Mouse (Mus musculus) heart, adult 2 months (tissue): Measurements from ENCODE around the gene Fmr1. TPM values are rescaled to one million over a fixed set of nuclear protein-coding genes. Genes with fewer than 3 reads are reported as not detected.

ENCODE experiments used
- DNase-seq, 2 experiments: peaks; one replicate each; pipeline ENCODE4 v3.0.0; 2021
- H3K27ac ChIP-seq: fragments of 200-600 bp; 2 replicates; pipeline ENCODE4 v1.8.1; 2022
- H3K27me3 ChIP-seq: fragments of 200-500 bp; 2 replicates; pipeline ENCODE4 v1.6.1; 2012; ENCODE audit warnings: mild to moderate bottlenecking, low read length, inconsistent platforms, mixed read lengths; ENCODE audit not compliant: control insufficient read depth, insufficient read depth
- H3K36me3 ChIP-seq: fragments of 200-500 bp; 2 replicates; pipeline ENCODE4 v1.6.1; 2012; ENCODE audit warnings: low read length, inconsistent platforms; ENCODE audit not compliant: control insufficient read depth, insufficient read depth
- H3K4me1 ChIP-seq: fragments of 200-500 bp; 2 replicates; pipeline ENCODE4 v1.6.1; 2011; ENCODE audit warnings: low read length; ENCODE audit not compliant: control insufficient read depth, insufficient read depth
- H3K4me3 ChIP-seq: fragments of 200-600 bp; 2 replicates; pipeline ENCODE4 v1.8.1; 2022
- H3K79me2 ChIP-seq: fragments of 200-500 bp; replicated peaks from 2 replicates; pipeline ENCODE4 v1.6.1; 2012; ENCODE audit warnings: mild to moderate bottlenecking, inconsistent platforms, low read length, moderate library complexity, mixed read lengths; ENCODE audit not compliant: control insufficient read depth, insufficient read depth
- H3K9ac ChIP-seq: fragments of 200-500 bp; 2 replicates; pipeline ENCODE4 v1.6.1; 2012; ENCODE audit warnings: low read depth, mild to moderate bottlenecking, control low read depth, inconsistent platforms, low read length, mixed read lengths
- CTCF ChIP-seq: fragments of 200-600 bp; IDR thresholded peaks from 2 replicates; pipeline ENCODE4 v1.8.1; 2022; ENCODE audit warnings: antibody characterized with exemption, mild to moderate bottlenecking, moderate library complexity
- EP300 ChIP-seq: fragments of 200-500 bp; IDR thresholded peaks from 2 replicates; pipeline ENCODE4 v1.6.1; 2011; ENCODE audit warnings: low read depth, low read length, control low read depth; ENCODE audit not compliant: insufficient read depth
- POLR2A ChIP-seq: fragments of 200-500 bp; IDR thresholded peaks from 2 replicates; pipeline ENCODE4 v1.6.1; 2011; ENCODE audit warnings: mild to moderate bottlenecking, low read depth, low read length, control low read depth; ENCODE audit not compliant: insufficient read depth
- WGBS: fragments of 180-500 bp; shearing (Covaris S2); methylation state at CpG from one replicate; pipeline ENCODE4 v1.1.7; 2018; 5-methylcytosine and 5-hydroxymethylcytosine counted together
- intact Hi-C: fragments of 180-260 bp; cut with DNase I; formaldehyde crosslinking; loops from one replicate; pipeline ENCODE4 v1.15.1; 2025
- polyA plus RNA-seq: library from polyadenylated mRNA; depleted of rRNA; stranded (reverse); fragments of >200 nt; gene quantifications from 2 replicates; pipeline ENCODE4 v1.2.3, GENCODE M21; 2012; rRNA removed
- total RNA-seq, 2 experiments: library from RNA; stranded (reverse); gene quantifications; 2 replicates each; pipeline ENCODE4 v1.2.3; 2021

Fmr1 gene
- total and polyA plus RNA-seq, 3 experiments, result 4.6 to 9.7 (median 9.0) TPM

DNA sequence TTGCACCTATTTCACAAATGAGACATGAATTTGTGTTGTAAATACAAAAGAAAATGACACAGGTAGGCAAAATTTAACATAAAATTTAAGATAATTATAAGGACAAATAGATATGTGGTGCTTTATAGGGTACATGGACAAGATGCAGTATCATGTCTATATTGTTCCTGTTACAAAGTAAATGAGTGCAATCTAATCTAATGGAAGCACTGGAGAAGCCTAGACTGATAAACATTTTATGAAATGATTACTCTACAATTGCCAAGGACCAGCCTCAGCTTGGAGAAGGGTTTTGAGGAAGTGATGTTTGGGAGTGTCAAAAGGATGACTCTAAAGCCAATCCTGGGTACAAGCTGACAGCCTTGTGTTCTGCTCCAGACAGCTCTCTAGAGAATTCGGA, 58.6 kb downstream of the Fmr1 start:
- no peaks in the 10 kb centered on the region for H3K27me3 ChIP-seq
- WGBS, result 50% methylated on average over 1 of the region's 1 CpGs
- H3K79me2 ChIP-seq, result no peaks in the 10 kb centered on the region
- intact Hi-C loops, result no loop called here
- no peak for TF ChIP-seq EP300
- TF ChIP-seq CTCF, result no peak
- no peak for TF ChIP-seq POLR2A
- no peak overlapping the region for H3K4me3 ChIP-seq
- no peaks in the 10 kb centered on the region for H3K4me1 ChIP-seq
- no peak overlapping the region for H3K9ac ChIP-seq
- H3K36me3 ChIP-seq, result no peaks in the 10 kb centered on the region
- H3K27ac ChIP-seq, result no peak overlapping the region
- DNase-seq, result no peak

DNA sequence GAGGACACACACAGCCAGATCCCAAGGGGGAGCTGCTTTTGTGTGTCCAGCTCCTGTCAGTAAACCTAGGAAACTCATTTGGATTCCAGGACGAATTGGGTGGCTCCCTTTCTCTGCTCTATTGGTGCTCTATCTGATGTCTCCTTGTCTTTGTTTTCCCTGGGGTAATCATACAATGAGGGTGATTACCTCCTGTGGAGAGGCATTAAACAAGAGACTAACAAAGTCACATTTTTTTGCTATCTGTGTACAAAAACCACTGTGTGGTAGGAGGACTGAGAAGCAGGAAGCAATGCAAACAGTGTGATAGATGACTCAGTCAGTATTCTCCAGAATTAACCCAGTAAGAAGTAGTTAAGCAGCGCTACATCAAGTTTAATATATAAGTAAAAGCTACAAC, 61.7 kb downstream of the Fmr1 start:
- WGBS, result 46% methylated on average over 2 of the region's 2 CpGs
- intact Hi-C loops, result no loop called here
- DNase-seq, result no peak
- H3K36me3 ChIP-seq, result no peaks in the 10 kb centered on the region
- H3K4me3 ChIP-seq, result no peak overlapping the region
- TF ChIP-seq EP300 (no peak), POLR2A (no peak), CTCF (no peak)
- H3K9ac ChIP-seq, result no peak overlapping the region
- no peaks in the 10 kb centered on the region for H3K4me1 ChIP-seq
- no peak overlapping the region for H3K27ac ChIP-seq
- H3K79me2 ChIP-seq, result no peaks in the 10 kb centered on the region
- no peaks in the 10 kb centered on the region for H3K27me3 ChIP-seq

- intact Hi-C loops, result no loop called here
- no peaks in the 10 kb centered on the region for H3K27me3 ChIP-seq
- H3K36me3 ChIP-seq, result no peaks in the 10 kb centered on the region
- H3K27ac ChIP-seq, result no peak within 1 kb of the TSS
- no peak for TF ChIP-seq EP300
- no peak for TF ChIP-seq CTCF
- TF ChIP-seq POLR2A, result no peak
- 73% methylated on average over 15 of the region's 15 CpGs for WGBS
- DNase-seq, result no peak
- H3K9ac ChIP-seq, result no peak within 1 kb of the TSS
- H3K4me3 ChIP-seq, result no peak within 1 kb of the TSS
- no peaks in the 10 kb centered on the region for H3K4me1 ChIP-seq
- no peaks in the 10 kb centered on the region for H3K79me2 ChIP-seq
These were observed 83.3 kb downstream of the Fmr1 start, which contains the start of gene Fmr1nb for GRCm38 (mm10) chrX:68761606-68762005. Fmr1nb (plus strand) TSS chrX:68761839.

Other genes starting within 250 kb of the Fmr1 start
- 1 to 10 TPM; 1.1 to 3.5 TPM for gene Fmr1nb, start 83.3 kb downstream of the Fmr1 start, total RNA-seq
- 0.61 and 1.9 TPM in 2 replicates for gene Fmr1nb, start 83.3 kb downstream of the Fmr1 start, polyA plus RNA-seq
- gene Gm14698, start 142.6 kb downstream of the Fmr1 start, total RNA-seq, result 1 to 10 TPM in 1 of 2 experiments, under 1 TPM in 1; 0.50 to 1.2 TPM
- 0.49 and 2.7 TPM in 2 replicates for gene Gm14698, start 142.6 kb downstream of the Fmr1 start, polyA plus RNA-seq
- gene Gm6812, start 214.5 kb downstream of the Fmr1 start, total RNA-seq, result not detected
- not detected in 2 replicates for gene Gm6812, start 214.5 kb downstream of the Fmr1 start, polyA plus RNA-seq